Mouse (Mus musculus): ENCODE measurements around the gene Zbbx.

Gene Zbbx

GRCm38 (mm10) chr3:75164838-75165496, at the start of gene Zbbx:
Gene Zbbx (minus strand): TSS chr3:75165034.
- peak; percentile 73 for DNase-seq

- DNase-seq = peak; percentile 56
These were observed 38.1 kb upstream of the Zbbx start for GRCm38 (mm10) chr3:75202808-75203503.

- no peak for DNase-seq
These were observed 17.8 kb upstream of the Zbbx start for GRCm38 (mm10) chr3:75182606-75183005.

- DNase-seq = no peak
These were observed 23.0 kb downstream of the Zbbx start for GRCm38 (mm10) chr3:75141876-75142275.

GRCm38 (mm10) chr3:75104867-75105266, 60.0 kb downstream of the Zbbx start:
- DNase-seq = no peak

GRCm38 (mm10) chr3:75085762-75086161, 79.1 kb downstream of the Zbbx start:
- no peak for DNase-seq

- DNase-seq = no peak
These were observed 85.9 kb downstream of the Zbbx start for GRCm38 (mm10) chr3:75078906-75079305.

- DNase-seq = no peak
These were observed 155.1 kb downstream of the Zbbx start for GRCm38 (mm10) chr3:75009701-75010100.
